Mouse (Mus musculus): Measurements from ENCODE around the gene Krtap12-1. TPM values are rescaled to one million over a fixed set of nuclear protein-coding genes. Genes with fewer than 3 reads are reported as not detected.
"Not testable (repeated sequence)": the region's sequence is repeated elsewhere in the genome, so short reads cannot be mapped to it uniquely, and the experiment has no call there.

Gene Krtap12-1
- polyA plus RNA-seq, 2 experiments, result 0.10 TPM; not detected in 1

GRCm38 (mm10) chr10:77752312-77752711 lies 31.9 kb downstream of the Krtap12-1 start:
- not testable (repeated sequence) for H3K27ac ChIP-seq (replicated peaks; ENCODE audit: low read depth, low read length); H3K36me3 ChIP-seq (ENCODE audit: control insufficient read depth, insufficient read depth, low read length); H3K27me3 ChIP-seq (ENCODE audit: control insufficient read depth, insufficient read depth, low read length); ATAC-seq (ENCODE audit: low FRiP score, low read depth); H3K4me2 ChIP-seq (replicated peaks; ENCODE audit: low read depth, low read length, severe bottlenecking); H3K9ac ChIP-seq (ENCODE audit: low read depth, low read length, severe bottlenecking); H3K4me1 ChIP-seq (ENCODE audit: control insufficient read depth, insufficient read depth, low read length); DNase-seq (ENCODE audit: low spot score); H3K4me3 ChIP-seq (replicated peaks; ENCODE audit: low read length); H3K9me3 ChIP-seq (ENCODE audit: control insufficient read depth, low read length)
- 52% methylated on average over 3 of the region's 3 CpGs for WGBS

DNA sequence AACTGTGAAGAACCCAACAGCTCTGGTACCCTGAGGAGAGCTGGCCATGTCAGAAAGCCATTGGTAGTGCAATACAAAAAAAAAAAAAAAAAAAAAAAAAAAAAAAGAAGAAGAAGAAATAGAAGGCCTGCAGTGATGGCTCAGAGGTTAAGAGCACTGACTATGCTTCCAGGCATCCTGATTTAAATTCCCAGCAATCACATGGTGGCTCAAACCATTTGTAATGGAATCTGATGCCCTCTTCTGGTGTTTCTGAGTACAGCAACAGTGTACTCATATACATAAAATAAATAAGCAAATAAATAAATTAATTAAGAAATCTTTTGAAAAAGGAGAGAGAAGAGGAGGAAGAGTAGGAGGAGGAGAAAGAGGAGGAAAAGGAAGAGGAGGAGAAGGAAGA lies 33.0 kb downstream of the Krtap12-1 start:
- Histone ChIP-seq H3K4me1 (ENCODE audit: control insufficient read depth, insufficient read depth, low read length) (no peaks in the 10 kb centered on the region), H3K9me3 (ENCODE audit: control insufficient read depth, low read length) (no peaks in the 10 kb centered on the region), H3K4me3 (replicated peaks; ENCODE audit: low read length) (no peak overlapping the region), H3K36me3 (ENCODE audit: control insufficient read depth, insufficient read depth, low read length) (no peaks in the 10 kb centered on the region), H3K4me2 (replicated peaks; ENCODE audit: low read depth, low read length, severe bottlenecking) (no peak overlapping the region), H3K27me3 (ENCODE audit: control insufficient read depth, insufficient read depth, low read length) (no peaks in the 10 kb centered on the region), H3K27ac (replicated peaks; ENCODE audit: low read depth, low read length) (no peak overlapping the region), H3K9ac (ENCODE audit: low read depth, low read length, severe bottlenecking) (no peak overlapping the region)
- no peak for DNase-seq (ENCODE audit: low spot score)
- no peak for ATAC-seq (ENCODE audit: low FRiP score, low read depth)
- no peak for TF ChIP-seq POLR2A (IDR thresholded peaks at IDR 0.05; ENCODE audit: borderline replicate concordance, extremely low read depth, insufficient read depth, insufficient read length)

- H3K9ac ChIP-seq (ENCODE audit: low read depth, low read length, severe bottlenecking); DNase-seq (ENCODE audit: low spot score); H3K36me3 ChIP-seq (ENCODE audit: control insufficient read depth, insufficient read depth, low read length); H3K4me2 ChIP-seq (replicated peaks; ENCODE audit: low read depth, low read length, severe bottlenecking); H3K4me3 ChIP-seq (replicated peaks; ENCODE audit: low read length); H3K4me1 ChIP-seq (ENCODE audit: control insufficient read depth, insufficient read depth, low read length); ATAC-seq (ENCODE audit: low FRiP score, low read depth); H3K27ac ChIP-seq (replicated peaks; ENCODE audit: low read depth, low read length); H3K27me3 ChIP-seq (ENCODE audit: control insufficient read depth, insufficient read depth, low read length); H3K9me3 ChIP-seq (ENCODE audit: control insufficient read depth, low read length): not testable (repeated sequence)
- no CpG with 5 or more reads among the region's 1 CpGs for WGBS
Measured at GRCm38 (mm10) chr10:77759582-77759981, 39.2 kb downstream of the Krtap12-1 start, which contains the start of gene Gm3233. Gene Gm3233, minus strand, starts transcription at chr10:77759682.

GRCm38 (mm10) chr10:77769727-77770126 lies 49.3 kb downstream of the Krtap12-1 start:
- Histone ChIP-seq H3K36me3 (ENCODE audit: control insufficient read depth, insufficient read depth, low read length) (no peaks in the 10 kb centered on the region), H3K27me3 (ENCODE audit: control insufficient read depth, insufficient read depth, low read length) (no peaks in the 10 kb centered on the region), H3K4me2 (replicated peaks; ENCODE audit: low read depth, low read length, severe bottlenecking) (no peak overlapping the region), H3K4me1 (ENCODE audit: control insufficient read depth, insufficient read depth, low read length) (no peaks in the 10 kb centered on the region), H3K4me3 (replicated peaks; ENCODE audit: low read length) (no peak overlapping the region), H3K9ac (ENCODE audit: low read depth, low read length, severe bottlenecking) (no peak overlapping the region), H3K9me3 (ENCODE audit: control insufficient read depth, low read length) (no peaks in the 10 kb centered on the region), H3K27ac (replicated peaks; ENCODE audit: low read depth, low read length) (no peak overlapping the region)
- no peak for DNase-seq (ENCODE audit: low spot score)
- 75% methylated on average over 1 of the region's 1 CpGs for WGBS
- no peak for ATAC-seq (ENCODE audit: low FRiP score, low read depth)
- no peak for TF ChIP-seq POLR2A (IDR thresholded peaks at IDR 0.05; ENCODE audit: borderline replicate concordance, extremely low read depth, insufficient read depth, insufficient read length)

Other genes with a start within 250 kb of the Krtap12-1 start
Only the 30 nearest of the 31 such genes appear.
- 35.5 and 38.6 TPM in 2 replicates for gene Fam207a, start 204.8 kb upstream of the Krtap12-1 start, polyA plus RNA-seq (2012; rRNA removed)
- gene Fam207a, start 204.8 kb upstream of the Krtap12-1 start, polyA plus RNA-seq (2014; fragmentation: Nextera tagmentation; extraction: Ambion mirVana), result 40.6 and 41.7 TPM in 2 replicates
- gene Itgb2, start 190.3 kb upstream of the Krtap12-1 start, polyA plus RNA-seq (2012; rRNA removed), result 2.7 and 2.9 TPM in 2 replicates
- 2.5 and 3.7 TPM in 2 replicates for gene Itgb2, start 190.3 kb upstream of the Krtap12-1 start, polyA plus RNA-seq (2014; fragmentation: Nextera tagmentation; extraction: Ambion mirVana)
- 117 and 122 TPM in 2 replicates for gene Pttg1ip, start 138.9 kb upstream of the Krtap12-1 start, polyA plus RNA-seq (2012; rRNA removed)
- 138 and 147 TPM in 2 replicates for gene Pttg1ip, start 138.9 kb upstream of the Krtap12-1 start, polyA plus RNA-seq (2014; fragmentation: Nextera tagmentation; extraction: Ambion mirVana)
- 466 and 472 TPM in 2 replicates for gene Sumo3, start 114.5 kb upstream of the Krtap12-1 start, polyA plus RNA-seq (2012; rRNA removed)
- gene Sumo3, start 114.5 kb upstream of the Krtap12-1 start, polyA plus RNA-seq (2014; fragmentation: Nextera tagmentation; extraction: Ambion mirVana), result 328 and 351 TPM in 2 replicates
- 1.8 and 8.4 TPM in 2 replicates for gene Gm49325, start 114.4 kb upstream of the Krtap12-1 start, polyA plus RNA-seq (2012; rRNA removed)
- 1.9 and 5.8 TPM in 2 replicates for gene Gm49325, start 114.4 kb upstream of the Krtap12-1 start, polyA plus RNA-seq (2014; fragmentation: Nextera tagmentation; extraction: Ambion mirVana)
- 55.1 and 59.8 TPM in 2 replicates for gene Ube2g2, start 98.3 kb upstream of the Krtap12-1 start, polyA plus RNA-seq (2012; rRNA removed)
- gene Ube2g2, start 98.3 kb upstream of the Krtap12-1 start, polyA plus RNA-seq (2014; fragmentation: Nextera tagmentation; extraction: Ambion mirVana), result 57.4 and 58.6 TPM in 2 replicates
- 2.0 TPM in 2 replicates for gene Tspear, start 34.0 kb upstream of the Krtap12-1 start, polyA plus RNA-seq (2012; rRNA removed)
- 1.1 and 1.5 TPM in 2 replicates for gene Tspear, start 34.0 kb upstream of the Krtap12-1 start, polyA plus RNA-seq (2014; fragmentation: Nextera tagmentation; extraction: Ambion mirVana)
- gene Gm19402, start 29.8 kb upstream of the Krtap12-1 start, polyA plus RNA-seq (2012; rRNA removed), result not detected in 2 replicates
- not detected in 2 replicates for gene Gm19402, start 29.8 kb upstream of the Krtap12-1 start, polyA plus RNA-seq (2014; fragmentation: Nextera tagmentation; extraction: Ambion mirVana)
- not detected in 2 replicates for gene Gm9508, start 23.4 kb upstream of the Krtap12-1 start, polyA plus RNA-seq (2012; rRNA removed)
- gene Gm9508, start 23.4 kb upstream of the Krtap12-1 start, polyA plus RNA-seq (2014; fragmentation: Nextera tagmentation; extraction: Ambion mirVana), result not detected in 2 replicates
- gene Gm10272, start 14.0 kb upstream of the Krtap12-1 start, polyA plus RNA-seq (2012; rRNA removed), result not detected in 2 replicates
- gene Gm10272, start 14.0 kb upstream of the Krtap12-1 start, polyA plus RNA-seq (2014; fragmentation: Nextera tagmentation; extraction: Ambion mirVana), result not detected in 2 replicates
- not detected in 2 replicates for gene Gm10024, start 9.1 kb upstream of the Krtap12-1 start, polyA plus RNA-seq (2012; rRNA removed)
- 0.94 TPM in 1 of 2 replicates, not detected in the other for gene Gm10024, start 9.1 kb upstream of the Krtap12-1 start, polyA plus RNA-seq (2014; fragmentation: Nextera tagmentation; extraction: Ambion mirVana)
- not detected in 2 replicates for gene Gm10142, start 4.8 kb upstream of the Krtap12-1 start, polyA plus RNA-seq (2012; rRNA removed)
- not detected in 2 replicates for gene Gm10142, start 4.8 kb upstream of the Krtap12-1 start, polyA plus RNA-seq (2014; fragmentation: Nextera tagmentation; extraction: Ambion mirVana)
- not detected in 2 replicates for gene Gm10100, start 5.9 kb downstream of the Krtap12-1 start, polyA plus RNA-seq (2012; rRNA removed)
- gene Gm10100, start 5.9 kb downstream of the Krtap12-1 start, polyA plus RNA-seq (2014; fragmentation: Nextera tagmentation; extraction: Ambion mirVana), result not detected in 2 replicates
- gene Gm18596, start 22.0 kb downstream of the Krtap12-1 start, polyA plus RNA-seq (2012; rRNA removed), result not detected in 2 replicates
- not detected in 2 replicates for gene Gm18596, start 22.0 kb downstream of the Krtap12-1 start, polyA plus RNA-seq (2014; fragmentation: Nextera tagmentation; extraction: Ambion mirVana)
- not detected in 2 replicates for gene Gm9736, start 30.8 kb downstream of the Krtap12-1 start, polyA plus RNA-seq (2012; rRNA removed)
- not detected in 2 replicates for gene Gm9736, start 30.8 kb downstream of the Krtap12-1 start, polyA plus RNA-seq (2014; fragmentation: Nextera tagmentation; extraction: Ambion mirVana)
- gene Gm3233, start 39.1 kb downstream of the Krtap12-1 start, polyA plus RNA-seq (2012; rRNA removed), result not detected in 2 replicates
- gene Gm3233, start 39.1 kb downstream of the Krtap12-1 start, polyA plus RNA-seq (2014; fragmentation: Nextera tagmentation; extraction: Ambion mirVana), result not detected in 2 replicates
- not detected in 2 replicates for gene Gm3238, start 50.7 kb downstream of the Krtap12-1 start, polyA plus RNA-seq (2012; rRNA removed)
- not detected in 2 replicates for gene Gm3238, start 50.7 kb downstream of the Krtap12-1 start, polyA plus RNA-seq (2014; fragmentation: Nextera tagmentation; extraction: Ambion mirVana)
- not detected in 2 replicates for gene Gm7138, start 56.3 kb downstream of the Krtap12-1 start, polyA plus RNA-seq (2012; rRNA removed)
- not detected in 2 replicates for gene Gm7138, start 56.3 kb downstream of the Krtap12-1 start, polyA plus RNA-seq (2014; fragmentation: Nextera tagmentation; extraction: Ambion mirVana)
- not detected in 2 replicates for gene Gm3250, start 61.9 kb downstream of the Krtap12-1 start, polyA plus RNA-seq (2012; rRNA removed)
- gene Gm3250, start 61.9 kb downstream of the Krtap12-1 start, polyA plus RNA-seq (2014; fragmentation: Nextera tagmentation; extraction: Ambion mirVana), result not detected in 2 replicates
- not detected in 2 replicates for gene Gm7137, start 67.6 kb downstream of the Krtap12-1 start, polyA plus RNA-seq (2012; rRNA removed)
- gene Gm7137, start 67.6 kb downstream of the Krtap12-1 start, polyA plus RNA-seq (2014; fragmentation: Nextera tagmentation; extraction: Ambion mirVana), result not detected in 2 replicates
- not detected in 2 replicates for gene Gm9639, start 74.5 kb downstream of the Krtap12-1 start, polyA plus RNA-seq (2012; rRNA removed)
- not detected in 2 replicates for gene Gm9639, start 74.5 kb downstream of the Krtap12-1 start, polyA plus RNA-seq (2014; fragmentation: Nextera tagmentation; extraction: Ambion mirVana)
- not detected in 2 replicates for gene Gm19668, start 78.5 kb downstream of the Krtap12-1 start, polyA plus RNA-seq (2012; rRNA removed)
- gene Gm19668, start 78.5 kb downstream of the Krtap12-1 start, polyA plus RNA-seq (2014; fragmentation: Nextera tagmentation; extraction: Ambion mirVana), result not detected in 2 replicates
- not detected in 2 replicates for gene Gm9507, start 91.2 kb downstream of the Krtap12-1 start, polyA plus RNA-seq (2012; rRNA removed)
- gene Gm9507, start 91.2 kb downstream of the Krtap12-1 start, polyA plus RNA-seq (2014; fragmentation: Nextera tagmentation; extraction: Ambion mirVana), result not detected in 2 replicates
- 0.13 and 0.25 TPM in 2 replicates for gene Gm2696, start 94.1 kb downstream of the Krtap12-1 start, polyA plus RNA-seq (2012; rRNA removed)
- not detected in 2 replicates for gene Gm2696, start 94.1 kb downstream of the Krtap12-1 start, polyA plus RNA-seq (2014; fragmentation: Nextera tagmentation; extraction: Ambion mirVana)
- gene Krtap10-4, start 106.5 kb downstream of the Krtap12-1 start, polyA plus RNA-seq (2012; rRNA removed), result not detected in 2 replicates
- not detected in 2 replicates for gene Krtap10-4, start 106.5 kb downstream of the Krtap12-1 start, polyA plus RNA-seq (2014; fragmentation: Nextera tagmentation; extraction: Ambion mirVana)
- gene Krtap10-10, start 115.3 kb downstream of the Krtap12-1 start, polyA plus RNA-seq (2012; rRNA removed), result 0.08 and 0.14 TPM in 2 replicates
- not detected in 2 replicates for gene Krtap10-10, start 115.3 kb downstream of the Krtap12-1 start, polyA plus RNA-seq (2014; fragmentation: Nextera tagmentation; extraction: Ambion mirVana)
- not detected in 2 replicates for gene Gm36176, start 126.2 kb downstream of the Krtap12-1 start, polyA plus RNA-seq (2012; rRNA removed)
- gene Gm36176, start 126.2 kb downstream of the Krtap12-1 start, polyA plus RNA-seq (2014; fragmentation: Nextera tagmentation; extraction: Ambion mirVana), result not detected in 2 replicates
- 0.13 TPM in 1 of 2 replicates, not detected in the other for gene Gm10318, start 132.3 kb downstream of the Krtap12-1 start, polyA plus RNA-seq (2012; rRNA removed)
- gene Gm10318, start 132.3 kb downstream of the Krtap12-1 start, polyA plus RNA-seq (2014; fragmentation: Nextera tagmentation; extraction: Ambion mirVana), result not detected in 2 replicates
- 0.06 and 0.10 TPM in 2 replicates for gene Gm3285, start 141.4 kb downstream of the Krtap12-1 start, polyA plus RNA-seq (2012; rRNA removed)
- gene Gm3285, start 141.4 kb downstream of the Krtap12-1 start, polyA plus RNA-seq (2014; fragmentation: Nextera tagmentation; extraction: Ambion mirVana), result not detected in 2 replicates
- 3.6 and 4.8 TPM in 2 replicates for gene Lrrc3, start 181.9 kb downstream of the Krtap12-1 start, polyA plus RNA-seq (2012; rRNA removed)
- 3.4 and 3.6 TPM in 2 replicates for gene Lrrc3, start 181.9 kb downstream of the Krtap12-1 start, polyA plus RNA-seq (2014; fragmentation: Nextera tagmentation; extraction: Ambion mirVana)